ENCODE assay signal across 8 mouse cellular contexts in genomic region chr3:96579885-96580454, GRCm38 (mm10). TPM values are rescaled to one million over a fixed set of nuclear protein-coding genes. Genes with fewer than 3 reads are reported as not detected.
DNase-seq lines count a peak whose midpoint lies in the region; ATAC-seq lines count a peak whose summit lies in the region.

No protein-coding gene starts in this region.

- 13% methylated on average over 16 of the region's 16 CpGs for WGBS in intestine, embryonic 14.5 days

- no peak overlapping the region for H3K27ac ChIP-seq in intestine, embryonic 14.5 days (ENCODE audit: low read depth)

- intact Hi-C loops in gastrocnemius, postnatal 14 days (cut with DNase I; ENCODE audit: low total_unique reads): loop anchor here (2.0 kb wide), 1 partner anchor 31 kb away; no protein-coding TSS in a partner anchor
- intact Hi-C loops in left cerebral cortex, postnatal 14 days (cut with DNase I): loop anchor here (1.0 kb wide), 2 partner anchors 29 to 33 kb away; no protein-coding TSS in a partner anchor

- no peaks in the 10 kb centered on the region for H3K36me3 ChIP-seq in intestine, embryonic 14.5 days (ENCODE audit: control insufficient read depth, insufficient read depth, low read length)

- peak; percentile 65 for ATAC-seq in intestine, embryonic 14.5 days (replicated peaks; ENCODE audit: low FRiP score, low TSS enrichment, low read depth)
- peak; percentile 79 for ATAC-seq in megakaryocyte-erythroid progenitor cell, adult 5-6 weeks (replicated peaks; ENCODE audit: low FRiP score, low TSS enrichment, poor library complexity, severe bottlenecking)

- peaks cover 29% of the 10 kb centered on the region for H3K4me1 ChIP-seq in intestine, embryonic 14.5 days (replicated peaks; ENCODE audit: control insufficient read depth, insufficient read depth, low read length)

- no peaks in the 10 kb centered on the region for H3K27me3 ChIP-seq in intestine, embryonic 14.5 days (replicated peaks; ENCODE audit: control insufficient read depth, insufficient read depth, low read length)

- 0 out of 2 replicates have a peak overlapping the region, but pooled peaks have one; percentile 2 for H3K4me3 ChIP-seq in intestine, embryonic 14.5 days (ENCODE audit: low read depth, low read length)

- no peaks in the 10 kb centered on the region for H3K9me3 ChIP-seq in intestine, embryonic 14.5 days (ENCODE audit: control insufficient read depth, low read length)

- no peak overlapping the region for H3K9ac ChIP-seq in intestine, embryonic 14.5 days (ENCODE audit: low read length)

- peak overlapping the region; percentile 26 for H3K4me2 ChIP-seq in intestine, embryonic 14.5 days (ENCODE audit: low read length)

- peak; percentile 92 to 97 for DNase-seq in adrenal gland, adult (ENCODE audit: inconsistent age in 2 of 2, low spot score in 1 of 2)
- DNase-seq in embryo, embryonic 10.5 days (ENCODE audit: low spot score): peak; percentile 95
- peak; percentile 88 for DNase-seq in gastrocnemius, postnatal 14 days
- DNase-seq in intestine, embryonic 14.5 days (ENCODE audit: low spot score): peak; percentile 95
- DNase-seq in left cerebral cortex, postnatal 14 days (ENCODE audit: low spot score in 2 of 2): peak; percentile 95
- peak; percentile 89 for DNase-seq in right cerebral cortex, postnatal 14 days
- DNase-seq in urinary bladder, postnatal 25 days (ENCODE audit: low spot score): peak; percentile 89

RNA-seq across cellular contexts. Expression of gene Gm16253, which starts 3.2 kb away (rescaled TPM):
- total RNA-seq in gastrocnemius, postnatal 14 days (2021): 1 to 10 TPM; 1.2 to 1.5 TPM
- 0.37 and 1.6 TPM in 2 replicates for polyA plus RNA-seq in intestine, embryonic 14.5 days (2014; fragmentation: Nextera tagmentation; extraction: Ambion mirVana)
- total RNA-seq in left cerebral cortex, postnatal 14 days (2021): not detected
- not detected in 2 replicates for total RNA-seq in megakaryocyte-erythroid progenitor cell, adult 5-6 weeks (2014; fragmentation: Nextera tagmentation)
- total RNA-seq in megakaryocyte-erythroid progenitor cell, adult 5-6 weeks (2017): not detected in 2 replicates

RNA-seq across cellular contexts. Expression of gene Polr3gl, which starts 14.0 kb away (rescaled TPM):
- 10 to 100 TPM; 30.3 to 34.0 TPM for total RNA-seq in gastrocnemius, postnatal 14 days (2021)
- 13.6 and 17.4 TPM in 2 replicates for polyA plus RNA-seq in intestine, embryonic 14.5 days (2014; fragmentation: Nextera tagmentation; extraction: Ambion mirVana)
- 10 to 100 TPM; 26.6 to 29.7 TPM for total RNA-seq in left cerebral cortex, postnatal 14 days (2021)
- 18.4 and 38.1 TPM in 2 replicates for total RNA-seq in megakaryocyte-erythroid progenitor cell, adult 5-6 weeks (2014; fragmentation: Nextera tagmentation)
- 56.0 and 72.8 TPM in 2 replicates for total RNA-seq in megakaryocyte-erythroid progenitor cell, adult 5-6 weeks (2017)

RNA-seq across cellular contexts. Expression of gene Ankrd34a, which starts 16.5 kb away (rescaled TPM):
- 1 to 10 TPM in 1 of 2 experiments, under 1 TPM in 1; 0.66 to 1.9 TPM for total RNA-seq in gastrocnemius, postnatal 14 days (2021)
- 2.3 and 2.8 TPM in 2 replicates for polyA plus RNA-seq in intestine, embryonic 14.5 days (2014; fragmentation: Nextera tagmentation; extraction: Ambion mirVana)
- total RNA-seq in left cerebral cortex, postnatal 14 days (2021): 10 to 100 TPM; 69.9 to 72.6 TPM
- not detected in 2 replicates for total RNA-seq in megakaryocyte-erythroid progenitor cell, adult 5-6 weeks (2014; fragmentation: Nextera tagmentation)
- not detected in 2 replicates for total RNA-seq in megakaryocyte-erythroid progenitor cell, adult 5-6 weeks (2017)

RNA-seq across cellular contexts. Expression of gene Lix1l, which starts 21.0 kb away (rescaled TPM):
- total RNA-seq in gastrocnemius, postnatal 14 days (2021): 10 to 100 TPM; 13.6 to 16.4 TPM
- 6.7 and 8.3 TPM in 2 replicates for polyA plus RNA-seq in intestine, embryonic 14.5 days (2014; fragmentation: Nextera tagmentation; extraction: Ambion mirVana)
- 10 to 100 TPM; 22.1 to 24.8 TPM for total RNA-seq in left cerebral cortex, postnatal 14 days (2021)
- total RNA-seq in megakaryocyte-erythroid progenitor cell, adult 5-6 weeks (2014; fragmentation: Nextera tagmentation): 0.25 and 0.72 TPM in 2 replicates
- total RNA-seq in megakaryocyte-erythroid progenitor cell, adult 5-6 weeks (2017): 0.72 and 0.94 TPM in 2 replicates

RNA-seq across cellular contexts. Expression of gene Txnip, which starts 22.2 kb away (rescaled TPM):
- 100 to 1,000 TPM; 288 to 458 TPM for total RNA-seq in gastrocnemius, postnatal 14 days (2021)
- 149 and 154 TPM in 2 replicates for polyA plus RNA-seq in intestine, embryonic 14.5 days (2014; fragmentation: Nextera tagmentation; extraction: Ambion mirVana)
- 10 to 100 TPM; 26.9 to 36.8 TPM for total RNA-seq in left cerebral cortex, postnatal 14 days (2021)
- 257 and 274 TPM in 2 replicates for total RNA-seq in megakaryocyte-erythroid progenitor cell, adult 5-6 weeks (2014; fragmentation: Nextera tagmentation)
- total RNA-seq in megakaryocyte-erythroid progenitor cell, adult 5-6 weeks (2017): 121 and 224 TPM in 2 replicates

Comparison
In these comparisons a context has a peak if more than half of its experiments do, and no peak if none do; other contexts are left out.
1. RNA of gene Ankrd34a, which starts 16.5 kb away (total RNA-seq): 69.9 to 72.6 TPM in left cerebral cortex, postnatal 14 days; 0.66 to 1.9 TPM in gastrocnemius, postnatal 14 days and not detected in megakaryocyte-erythroid progenitor cell, adult 5-6 weeks; every median in the first group is over 10 times any median in the second.
2. Peak in every context shown above with its lines, with median percentiles within 50 percentile points of each other: DNase-seq.